Mouse (Mus musculus): ENCODE data around the gene Mttp. TPM values are rescaled to one million over a fixed set of nuclear protein-coding genes. Genes with fewer than 3 reads are reported as not detected.

Gene Mttp
- polyA plus RNA-seq, 1 experiment, result 1.6 TPM

DNA sequence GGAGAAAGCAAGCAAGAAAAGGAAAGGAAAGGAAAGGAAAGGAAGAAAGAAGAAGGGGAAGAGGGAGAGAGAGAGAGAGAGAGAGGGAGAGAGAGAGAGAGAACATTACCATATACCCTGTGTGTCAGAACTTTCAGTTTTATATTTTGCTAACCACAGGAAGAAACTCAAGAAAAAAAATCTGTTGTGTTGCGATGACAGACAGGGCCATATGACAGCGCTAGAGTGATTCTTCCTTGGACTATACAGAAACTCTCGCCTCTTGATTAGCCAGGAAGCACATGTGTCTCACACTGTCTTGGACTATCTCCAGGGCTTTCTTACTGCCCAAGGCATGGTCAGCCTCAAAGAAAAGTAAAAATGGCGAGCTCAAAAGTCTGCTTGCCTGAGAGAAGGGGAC lies 82.1 kb downstream of the Mttp start:
- H3K4me3 ChIP-seq (ENCODE audit: control insufficient read depth, insufficient read depth, low read length), result no peak overlapping the region

DNA sequence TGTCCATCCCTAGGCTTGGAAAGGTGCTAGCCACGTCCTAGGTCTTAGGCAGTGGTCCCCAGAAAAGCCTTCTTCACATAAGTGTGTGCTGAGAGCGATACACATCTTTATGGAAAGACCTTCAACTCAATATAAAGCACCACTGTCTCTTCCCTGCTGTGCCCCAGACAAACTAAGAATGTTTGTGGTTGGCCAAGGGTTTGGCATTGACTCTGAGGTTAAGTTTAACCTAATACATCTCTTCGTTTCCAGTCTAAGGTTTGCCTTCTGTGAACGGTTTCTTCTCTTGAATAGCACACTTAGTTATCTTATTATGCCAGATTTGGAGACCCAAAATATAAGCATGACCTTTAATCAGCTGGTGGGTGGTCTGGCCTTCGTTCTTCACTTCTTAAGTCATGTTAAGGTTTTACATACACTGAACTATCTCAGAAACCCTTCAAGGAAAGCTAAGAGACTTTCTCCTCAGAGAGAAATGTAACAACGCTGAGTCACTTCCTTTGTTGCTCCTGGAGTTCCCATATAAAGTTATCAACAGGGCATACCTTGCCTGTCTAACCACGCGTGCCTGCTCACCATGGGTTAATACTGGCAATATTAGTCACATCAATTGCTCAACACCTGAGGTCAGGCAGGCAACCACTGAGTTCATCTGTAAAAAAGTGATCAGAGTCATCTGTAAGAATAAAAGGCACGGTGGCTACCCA lies 83.4 kb downstream of the Mttp start:
- Histone ChIP-seq H3K4me3 (ENCODE audit: control insufficient read depth, insufficient read depth, low read length) (no peak overlapping the region), H3K36me3 (ENCODE audit: control insufficient read depth, insufficient read depth, low read length) (no peaks in the 10 kb centered on the region), H3K27me3 (ENCODE audit: control insufficient read depth, insufficient read depth, low read length) (no peaks in the 10 kb centered on the region), H3K27ac (ENCODE audit: control insufficient read depth, insufficient read depth, low read length) (no peak overlapping the region), H3K4me1 (replicated peaks; ENCODE audit: control insufficient read depth, insufficient read depth, low read length) (no peaks in the 10 kb centered on the region)
- no peak for DNase-seq
- 36% methylated on average over 9 of the region's 9 CpGs for WGBS
- TF ChIP-seq CTCF (IDR thresholded peaks at IDR 0.05; ENCODE audit: borderline replicate concordance, control insufficient read depth, extremely low read depth, insufficient read depth, low read length, poor library complexity), result no peak
- TF ChIP-seq POLR2A (IDR thresholded peaks at IDR 0.05; ENCODE audit: control insufficient read depth, extremely low read depth, insufficient read depth, low read length, poor library complexity), result no peak

More for the DNA sequence above, 82.1 kb downstream of the Mttp start:
- TF ChIP-seq CTCF (IDR thresholded peaks at IDR 0.05; ENCODE audit: borderline replicate concordance, control insufficient read depth, extremely low read depth, insufficient read depth, low read length, poor library complexity) (no peak), POLR2A (IDR thresholded peaks at IDR 0.05; ENCODE audit: control insufficient read depth, extremely low read depth, insufficient read depth, low read length, poor library complexity) (no peak)
- H3K36me3 ChIP-seq (ENCODE audit: control insufficient read depth, insufficient read depth, low read length), result no peaks in the 10 kb centered on the region
- no peaks in the 10 kb centered on the region for H3K27me3 ChIP-seq (ENCODE audit: control insufficient read depth, insufficient read depth, low read length)
- no peaks in the 10 kb centered on the region for H3K4me1 ChIP-seq (replicated peaks; ENCODE audit: control insufficient read depth, insufficient read depth, low read length)
- H3K27ac ChIP-seq (ENCODE audit: control insufficient read depth, insufficient read depth, low read length), result no peak overlapping the region
- WGBS, result 26% methylated on average over 4 of the region's 4 CpGs
- DNase-seq, result no peak

DNA sequence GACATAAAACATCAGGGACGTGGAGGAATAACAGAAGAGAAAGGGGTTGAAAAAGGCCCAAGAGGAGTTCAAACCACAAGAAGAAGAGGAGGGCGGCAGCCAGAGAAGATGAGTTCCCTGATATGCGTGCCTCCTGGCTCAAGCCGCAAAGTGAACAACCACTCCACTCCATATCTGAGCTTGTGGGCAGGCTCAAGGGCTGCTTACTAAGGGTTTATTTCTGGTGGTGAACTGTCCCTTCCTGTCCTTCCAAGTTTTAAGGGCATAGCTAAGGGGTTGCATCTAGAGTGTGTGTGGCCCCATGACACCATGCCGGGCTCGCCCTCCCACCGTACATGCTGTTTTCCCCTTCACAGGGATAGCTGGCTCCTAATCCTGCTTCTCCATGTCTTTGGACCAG lies 84.3 kb downstream of the Mttp start:
- H3K36me3 ChIP-seq (ENCODE audit: control insufficient read depth, insufficient read depth, low read length), result no peaks in the 10 kb centered on the region
- H3K4me3 ChIP-seq (ENCODE audit: control insufficient read depth, insufficient read depth, low read length), result no peak overlapping the region
- 73% methylated on average over 7 of the region's 7 CpGs for WGBS
- no peaks in the 10 kb centered on the region for H3K4me1 ChIP-seq (replicated peaks; ENCODE audit: control insufficient read depth, insufficient read depth, low read length)
- H3K27me3 ChIP-seq (ENCODE audit: control insufficient read depth, insufficient read depth, low read length), result no peaks in the 10 kb centered on the region
- H3K27ac ChIP-seq (ENCODE audit: control insufficient read depth, insufficient read depth, low read length), result no peak overlapping the region
- DNase-seq, result no peak
- TF ChIP-seq POLR2A (IDR thresholded peaks at IDR 0.05; ENCODE audit: control insufficient read depth, extremely low read depth, insufficient read depth, low read length, poor library complexity) (no peak), CTCF (IDR thresholded peaks at IDR 0.05; ENCODE audit: borderline replicate concordance, control insufficient read depth, extremely low read depth, insufficient read depth, low read length, poor library complexity) (no peak)

DNA sequence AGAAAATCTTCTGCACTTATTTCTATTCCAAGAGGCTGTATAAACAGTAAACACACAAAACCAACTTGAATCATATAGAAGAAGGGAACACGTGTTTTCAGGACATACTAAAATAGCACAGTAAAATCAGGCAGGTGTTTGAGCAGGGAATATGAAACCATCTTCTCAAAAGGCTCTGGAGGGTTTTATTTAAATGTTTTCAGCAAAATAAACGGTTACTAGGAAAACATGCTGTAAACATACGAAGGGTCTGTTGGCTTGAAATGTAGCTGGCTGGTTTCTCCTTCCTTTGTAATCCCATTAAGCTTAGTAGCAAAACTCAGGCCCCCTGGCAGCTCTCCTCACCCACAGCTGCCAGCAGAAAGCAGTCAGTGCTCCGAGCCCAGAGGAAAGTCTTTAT lies 86.5 kb downstream of the Mttp start:
- TF ChIP-seq CTCF (IDR thresholded peaks at IDR 0.05; ENCODE audit: borderline replicate concordance, control insufficient read depth, extremely low read depth, insufficient read depth, low read length, poor library complexity) (no peak), POLR2A (IDR thresholded peaks at IDR 0.05; ENCODE audit: control insufficient read depth, extremely low read depth, insufficient read depth, low read length, poor library complexity) (no peak)
- Histone ChIP-seq H3K4me3 (ENCODE audit: control insufficient read depth, insufficient read depth, low read length) (no peak overlapping the region), H3K27me3 (ENCODE audit: control insufficient read depth, insufficient read depth, low read length) (no peaks in the 10 kb centered on the region), H3K36me3 (ENCODE audit: control insufficient read depth, insufficient read depth, low read length) (no peaks in the 10 kb centered on the region), H3K27ac (ENCODE audit: control insufficient read depth, insufficient read depth, low read length) (no peak overlapping the region), H3K4me1 (replicated peaks; ENCODE audit: control insufficient read depth, insufficient read depth, low read length) (no peaks in the 10 kb centered on the region)
- DNase-seq, result no peak
- WGBS, result 86% methylated on average over 4 of the region's 4 CpGs

DNA sequence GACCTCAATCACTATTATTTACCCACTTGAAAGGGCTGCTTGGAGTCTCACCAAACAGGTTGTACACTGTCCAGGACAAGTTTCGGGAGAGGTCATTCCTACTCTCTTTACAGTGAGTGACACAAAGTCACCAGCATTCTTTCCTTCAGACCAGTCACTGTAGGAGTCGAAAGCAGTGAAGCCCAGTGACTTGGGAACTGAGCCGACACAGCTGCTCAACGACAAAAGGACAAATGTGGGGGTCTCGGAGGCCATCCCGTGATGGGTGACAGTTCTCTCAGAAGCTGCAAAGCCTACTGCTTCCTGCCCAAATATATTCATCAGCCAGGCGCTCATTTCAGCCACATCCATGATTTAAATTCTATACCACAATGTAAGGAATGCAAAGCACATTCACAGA lies 87.8 kb downstream of the Mttp start:
- TF ChIP-seq POLR2A (IDR thresholded peaks at IDR 0.05; ENCODE audit: control insufficient read depth, extremely low read depth, insufficient read depth, low read length, poor library complexity) (no peak), CTCF (IDR thresholded peaks at IDR 0.05; ENCODE audit: borderline replicate concordance, control insufficient read depth, extremely low read depth, insufficient read depth, low read length, poor library complexity) (no peak)

DNA sequence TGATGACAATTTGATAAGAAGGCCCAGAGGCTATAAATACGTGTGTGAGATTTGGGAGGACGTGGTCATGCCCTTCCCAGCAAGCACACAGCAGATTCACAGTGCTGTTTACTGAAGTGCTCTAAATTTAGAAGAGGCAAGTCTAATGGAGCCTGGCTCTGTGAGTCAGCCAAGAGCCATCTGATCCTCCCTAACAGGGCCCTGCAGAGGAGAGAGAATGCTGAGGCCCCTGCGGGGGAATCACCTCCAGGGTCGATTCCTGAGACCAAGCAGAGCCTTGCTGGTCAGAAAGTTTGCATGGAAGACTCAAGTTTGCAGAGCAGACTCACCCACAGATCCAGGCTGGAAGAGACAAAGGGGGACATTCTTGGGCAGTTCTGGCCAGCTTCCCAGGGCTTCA lies 90.8 kb downstream of the Mttp start:
- Histone ChIP-seq H3K27ac (ENCODE audit: control insufficient read depth, insufficient read depth, low read length) (no peak overlapping the region), H3K4me3 (ENCODE audit: control insufficient read depth, insufficient read depth, low read length) (no peak overlapping the region), H3K36me3 (ENCODE audit: control insufficient read depth, insufficient read depth, low read length) (no peaks in the 10 kb centered on the region), H3K4me1 (replicated peaks; ENCODE audit: control insufficient read depth, insufficient read depth, low read length) (no peaks in the 10 kb centered on the region), H3K27me3 (ENCODE audit: control insufficient read depth, insufficient read depth, low read length) (no peaks in the 10 kb centered on the region)
- TF ChIP-seq CTCF (IDR thresholded peaks at IDR 0.05; ENCODE audit: borderline replicate concordance, control insufficient read depth, extremely low read depth, insufficient read depth, low read length, poor library complexity) (no peak), POLR2A (IDR thresholded peaks at IDR 0.05; ENCODE audit: control insufficient read depth, extremely low read depth, insufficient read depth, low read length, poor library complexity) (no peak)
- DNase-seq, result no peak
- WGBS, result 55% methylated on average over 4 of the region's 4 CpGs

More for the DNA sequence above, 87.8 kb downstream of the Mttp start:
- H3K36me3 ChIP-seq (ENCODE audit: control insufficient read depth, insufficient read depth, low read length), result no peaks in the 10 kb centered on the region
- no peak overlapping the region for H3K4me3 ChIP-seq (ENCODE audit: control insufficient read depth, insufficient read depth, low read length)
- DNase-seq, result no peak
- no peaks in the 10 kb centered on the region for H3K27me3 ChIP-seq (ENCODE audit: control insufficient read depth, insufficient read depth, low read length)
- H3K4me1 ChIP-seq (replicated peaks; ENCODE audit: control insufficient read depth, insufficient read depth, low read length), result no peaks in the 10 kb centered on the region
- no peak overlapping the region for H3K27ac ChIP-seq (ENCODE audit: control insufficient read depth, insufficient read depth, low read length)
- 96% methylated on average over 7 of the region's 7 CpGs for WGBS

DNA sequence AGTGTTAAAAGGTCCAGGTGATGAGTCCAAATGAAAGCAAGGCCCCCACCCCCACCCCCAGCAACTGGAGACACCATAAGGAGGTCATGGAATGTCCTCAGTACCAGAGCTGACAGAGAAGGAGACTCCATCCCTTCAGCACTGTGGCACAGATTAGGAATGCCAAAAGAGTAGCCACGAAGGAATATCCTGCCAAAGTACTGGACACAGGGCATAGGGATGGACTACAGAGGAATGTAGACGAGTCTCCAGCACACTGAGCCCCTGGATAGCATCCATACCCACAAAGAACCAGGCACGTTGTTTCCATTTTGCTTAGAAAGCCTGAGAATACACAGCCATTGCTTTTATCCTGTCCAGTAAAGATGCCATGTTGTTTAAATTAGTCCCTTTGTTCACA lies 93.3 kb downstream of the Mttp start:
- Histone ChIP-seq H3K4me1 (replicated peaks; ENCODE audit: control insufficient read depth, insufficient read depth, low read length) (no peaks in the 10 kb centered on the region), H3K4me3 (ENCODE audit: control insufficient read depth, insufficient read depth, low read length) (no peak overlapping the region), H3K27me3 (ENCODE audit: control insufficient read depth, insufficient read depth, low read length) (no peaks in the 10 kb centered on the region), H3K36me3 (ENCODE audit: control insufficient read depth, insufficient read depth, low read length) (no peaks in the 10 kb centered on the region), H3K27ac (ENCODE audit: control insufficient read depth, insufficient read depth, low read length) (no peak overlapping the region)
- TF ChIP-seq CTCF (IDR thresholded peaks at IDR 0.05; ENCODE audit: borderline replicate concordance, control insufficient read depth, extremely low read depth, insufficient read depth, low read length, poor library complexity) (no peak), POLR2A (IDR thresholded peaks at IDR 0.05; ENCODE audit: control insufficient read depth, extremely low read depth, insufficient read depth, low read length, poor library complexity) (no peak)
- DNase-seq, result no peak
- 91% methylated on average over 3 of the region's 3 CpGs for WGBS
